Mouse (Mus musculus) left cerebral cortex, adult 18-20 months (tissue): ENCODE results near the gene Nxn. TPM values are rescaled to one million over a fixed set of nuclear protein-coding genes. Genes with fewer than 3 reads are reported as not detected.
A peak's percentile ranks its signal among the peaks of the same experiment; 100 is the strongest.

Experiments used
- DNase-seq, 2 experiments: peaks; one replicate each; pipeline ENCODE4 v3.0.0; 2021 to 2022; ENCODE audit warnings: low spot score in 2 of 2, mixed read lengths in 1 of 2
- total RNA-seq, 2 experiments: library from RNA; stranded (reverse); gene quantifications; 2 replicates each; pipeline ENCODE4 v1.2.3; 2021

Gene Nxn
- total RNA-seq, 2 experiments from 2014 or later = 8.7 to 11.9 TPM

DNA sequence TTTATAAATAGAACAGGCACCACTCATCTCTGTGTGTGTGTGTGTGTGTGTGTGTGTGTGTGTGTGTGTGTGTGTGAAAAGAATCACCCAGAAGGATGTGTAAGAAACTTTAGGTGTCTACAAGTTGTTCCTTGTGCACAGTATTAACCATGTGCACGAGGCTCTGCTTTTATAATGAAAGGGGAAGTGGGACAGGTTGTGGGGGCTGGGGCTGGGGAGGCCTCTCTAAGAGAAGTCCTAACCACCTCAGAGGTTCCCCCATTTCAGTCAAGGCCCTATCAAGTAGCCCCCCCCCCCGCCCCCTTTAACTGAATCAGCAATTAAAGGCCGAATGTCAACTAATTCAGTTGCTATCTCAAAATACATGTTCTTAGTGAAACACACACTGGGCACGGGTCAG is 92.2 kb downstream of the Nxn start:
- no peak for DNase-seq

DNA sequence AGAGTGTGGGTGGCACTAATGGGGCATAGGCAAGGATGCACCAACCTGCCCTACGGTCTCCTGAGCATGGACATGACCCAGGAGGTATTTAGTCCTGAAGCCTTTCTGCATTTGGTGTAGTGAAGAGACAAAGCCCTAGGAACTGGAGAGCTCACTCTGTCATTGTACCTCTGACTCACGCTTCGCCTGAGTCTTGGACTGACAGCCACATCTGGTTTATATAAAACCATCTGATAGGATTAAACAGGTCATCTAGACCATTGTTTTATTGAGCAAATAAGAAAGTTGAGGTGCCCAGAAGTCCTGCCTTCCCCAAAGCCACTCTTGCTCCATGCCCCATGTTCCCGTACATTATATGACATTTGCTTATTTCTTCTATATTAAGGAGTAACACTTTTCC is 93.4 kb downstream of the Nxn start:
- DNase-seq = no peak

DNA sequence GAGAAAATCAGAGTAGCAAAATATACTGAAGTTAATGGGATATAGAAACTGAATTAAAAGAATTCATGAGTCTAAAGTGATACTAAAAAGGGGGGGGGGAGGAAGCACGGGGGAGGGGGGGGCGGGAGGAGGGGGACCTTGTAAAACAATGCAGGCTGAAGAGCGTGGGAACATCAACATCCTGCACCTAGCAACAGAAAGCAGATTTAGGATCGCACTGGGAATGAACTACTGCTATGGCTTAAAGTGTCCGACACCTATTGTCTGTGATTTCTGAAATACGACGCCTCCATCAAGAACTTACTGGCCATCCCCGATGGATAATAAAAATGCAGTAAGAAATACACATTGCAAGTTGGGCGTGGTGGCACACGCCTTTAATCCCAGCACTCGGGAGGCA is 95.6 kb downstream of the Nxn start:
- no peak for DNase-seq

DNA sequence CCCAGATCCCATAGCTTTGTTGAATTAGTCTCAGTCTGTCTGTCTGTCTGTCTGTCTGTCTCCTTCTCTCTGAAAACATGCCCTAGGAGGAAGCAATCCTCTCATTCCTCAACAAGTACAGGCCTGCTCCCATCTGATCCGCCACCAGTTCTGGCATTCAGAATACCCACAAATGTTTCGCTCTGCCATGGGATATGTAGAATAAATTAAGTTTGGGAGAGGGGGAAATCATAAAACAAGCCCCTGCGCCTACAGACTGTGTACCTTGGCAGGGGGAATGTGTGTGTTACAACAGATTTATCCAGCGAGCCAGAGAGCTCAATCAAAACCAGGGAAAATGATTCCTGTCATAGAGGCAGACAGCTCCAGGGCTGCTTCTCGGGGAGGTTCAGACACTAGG is 98.1 kb downstream of the Nxn start:
- DNase-seq = no peak

DNA sequence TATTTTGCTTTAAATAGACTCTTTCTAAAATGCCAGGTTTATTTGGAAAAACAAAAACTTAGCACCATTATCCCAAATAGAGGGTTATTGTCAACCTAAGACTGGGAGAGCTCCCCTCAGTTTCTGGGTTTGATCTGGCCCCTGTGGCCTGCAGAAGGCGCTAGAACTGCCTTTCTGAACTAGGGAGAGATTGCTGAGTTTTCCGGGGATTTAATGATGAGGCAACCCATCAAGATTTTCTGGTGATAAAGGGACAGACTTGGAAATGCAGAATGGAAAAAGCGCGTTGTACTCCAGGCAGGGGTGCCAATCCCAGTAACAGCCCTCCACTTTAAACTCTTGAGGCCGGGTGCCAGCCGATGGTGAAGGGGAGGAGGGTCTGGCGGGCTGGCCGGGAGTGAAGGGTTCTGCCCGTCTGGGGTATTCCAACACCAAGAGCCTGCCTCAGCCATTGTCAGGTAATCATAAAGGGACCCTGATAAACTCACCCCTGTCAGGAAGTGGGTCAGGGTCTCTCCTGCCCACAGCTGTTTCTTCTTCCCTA is 100.4 kb downstream of the Nxn start:
- no peak for DNase-seq

DNA sequence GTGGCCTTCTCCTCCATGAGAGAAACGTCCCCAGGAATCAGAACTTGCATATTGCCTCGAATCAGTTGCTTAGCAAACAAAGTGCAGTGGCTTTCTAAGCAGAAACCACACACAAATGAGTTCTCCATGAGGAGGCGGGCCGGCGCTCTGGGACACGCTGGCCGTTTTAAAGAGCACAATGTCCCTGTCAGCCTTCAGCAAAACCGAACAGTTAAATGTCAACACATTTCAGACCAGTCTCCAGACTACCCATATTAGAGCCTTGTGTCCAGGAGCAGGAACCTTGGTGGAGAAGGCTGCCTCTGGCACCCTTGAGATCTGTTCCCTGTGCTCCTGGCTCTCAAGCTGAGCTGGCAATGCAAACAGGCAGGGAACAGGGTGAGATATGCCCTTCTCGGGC is 101.7 kb downstream of the Nxn start:
- no peak for DNase-seq

DNA sequence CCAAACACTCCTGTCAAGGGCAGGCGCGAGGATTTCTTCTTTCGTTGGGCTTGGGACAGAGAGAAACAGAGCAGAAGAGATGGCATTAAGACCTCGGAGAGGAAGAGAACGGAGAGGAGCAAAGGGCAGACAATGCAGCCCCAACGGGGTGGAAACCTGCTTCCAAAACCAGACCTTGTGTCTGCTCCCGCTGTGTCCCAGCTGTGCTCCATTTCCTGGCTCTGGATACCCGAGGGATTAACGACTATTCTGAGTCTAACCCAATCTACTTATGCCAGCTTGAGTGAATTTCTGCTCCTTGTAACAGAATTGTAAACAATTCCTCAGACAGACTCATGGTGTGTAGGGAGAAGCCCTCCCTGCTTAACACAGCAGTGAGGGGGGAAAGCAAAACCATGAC is 104.1 kb downstream of the Nxn start:
- DNase-seq = no peak

DNA sequence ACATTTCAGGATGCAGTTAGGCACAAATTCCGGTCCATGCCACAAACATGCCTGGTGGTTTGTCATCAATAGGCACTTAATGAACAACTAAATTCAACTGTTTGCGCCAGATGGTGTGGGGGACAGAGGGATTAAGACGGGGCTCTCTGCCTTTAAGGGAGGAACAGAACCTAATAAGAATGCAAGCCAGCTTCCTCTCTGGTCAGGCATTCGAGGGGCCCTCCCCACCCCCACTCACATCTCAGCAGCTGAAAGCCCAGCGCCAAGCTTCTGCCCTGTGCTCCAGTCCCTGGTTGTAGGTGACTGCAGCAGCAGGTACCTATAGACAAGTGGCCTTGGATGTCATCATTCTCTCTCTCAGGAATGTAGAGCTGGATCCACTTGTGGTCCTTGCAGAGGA is 104.9 kb downstream of the Nxn start:
- DNase-seq = no peak

DNA sequence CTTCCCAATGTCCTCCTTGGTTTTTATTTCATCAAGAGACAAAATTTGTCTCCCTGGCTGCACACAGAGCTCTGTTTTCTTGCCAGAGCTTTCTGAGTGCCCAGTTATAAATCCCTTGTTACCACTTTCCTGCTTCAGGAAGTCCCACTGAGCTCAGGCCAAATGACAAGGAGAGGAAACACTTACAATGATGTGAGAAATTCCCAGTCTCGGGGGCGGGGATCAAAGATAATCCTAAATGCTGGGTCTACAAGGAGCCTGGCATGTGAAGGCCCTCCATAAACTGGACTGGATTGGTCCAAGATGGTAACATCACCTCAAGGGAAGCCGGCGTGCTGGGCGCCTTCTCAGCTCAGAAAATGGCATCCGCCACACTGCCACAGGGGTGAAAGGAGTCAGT is 106.1 kb downstream of the Nxn start:
- no peak for DNase-seq

DNA sequence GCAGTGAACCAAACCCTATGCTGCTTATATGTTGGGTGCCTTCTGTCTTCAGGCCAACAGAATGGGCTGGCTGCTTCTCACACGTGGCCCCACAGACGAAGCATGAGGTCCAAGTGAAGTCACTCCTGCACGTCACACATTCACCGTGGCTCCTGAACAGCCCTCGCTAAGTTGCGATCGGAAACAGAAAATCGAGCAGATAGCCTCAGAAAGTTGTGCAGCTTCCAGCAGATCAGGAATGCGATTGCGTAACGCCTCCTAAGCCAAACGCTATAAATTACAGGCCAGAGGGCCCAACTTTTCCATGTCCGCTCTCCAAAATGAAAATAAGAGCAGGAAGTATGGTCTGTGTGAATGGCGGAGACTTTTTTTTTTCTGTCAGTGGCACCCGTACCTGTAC is 106.5 kb downstream of the Nxn start:
- no peak for DNase-seq

DNA sequence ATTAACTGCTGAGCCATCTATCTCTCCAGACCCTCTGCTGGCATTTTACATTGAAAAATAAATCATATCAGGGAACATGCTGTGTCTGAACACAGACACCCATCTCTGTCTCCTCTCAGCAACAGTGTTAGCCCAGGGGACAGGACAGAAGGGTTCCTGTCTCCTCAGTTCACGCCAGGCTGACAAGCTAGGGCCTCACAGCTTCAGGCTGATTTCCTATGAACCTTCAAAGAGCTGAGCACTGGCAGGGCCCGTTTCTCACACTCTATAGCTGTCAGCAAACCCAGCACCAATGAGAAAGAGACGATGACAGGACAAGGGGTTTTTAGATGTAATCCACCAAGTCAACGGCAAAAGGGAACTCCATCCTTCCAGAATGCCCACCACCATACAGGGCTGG is 107.0 kb downstream of the Nxn start:
- DNase-seq = no peak

DNA sequence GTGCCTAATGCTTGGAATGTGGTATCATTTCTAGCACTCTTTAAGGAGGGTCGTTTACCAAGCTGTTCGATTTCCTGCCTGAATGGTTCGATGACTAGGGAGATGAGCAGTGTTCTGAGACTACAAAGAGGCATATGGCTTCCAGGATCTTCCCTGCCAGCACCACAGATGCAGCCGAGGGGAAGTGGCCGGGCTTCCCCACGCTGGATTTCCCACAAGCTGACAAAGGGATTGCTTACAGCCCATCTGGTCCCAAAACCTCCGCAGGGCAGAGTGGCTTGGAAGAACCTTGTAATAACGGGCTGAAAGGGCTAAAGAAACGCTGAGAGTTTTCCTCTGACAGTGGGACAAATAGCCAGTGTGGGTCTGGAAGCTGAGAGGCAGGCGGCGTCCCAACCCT is 108.6 kb downstream of the Nxn start:
- DNase-seq = peak in 1 of 2 experiments; percentile 24

DNA sequence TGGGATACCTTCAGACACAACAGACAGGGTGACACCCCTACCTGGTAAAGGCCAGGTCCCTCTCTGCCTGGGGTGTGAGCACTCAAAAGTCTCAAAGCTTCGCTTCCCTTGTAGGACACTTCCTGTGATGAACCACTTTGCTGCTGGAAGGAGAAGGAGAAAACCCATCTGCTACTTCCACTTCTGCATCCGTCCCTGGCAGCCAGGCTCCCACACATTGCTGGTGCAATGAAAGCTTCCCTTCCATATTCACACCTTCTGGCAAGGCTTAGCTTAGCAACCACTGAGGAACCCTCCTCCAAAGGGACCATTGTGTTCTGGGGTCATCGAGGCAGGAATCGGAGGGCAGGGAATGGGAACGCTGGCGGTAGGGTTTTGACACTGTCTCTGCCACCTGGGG is 110.3 kb downstream of the Nxn start:
- DNase-seq = peak in 1 of 2 experiments; percentile 47

DNA sequence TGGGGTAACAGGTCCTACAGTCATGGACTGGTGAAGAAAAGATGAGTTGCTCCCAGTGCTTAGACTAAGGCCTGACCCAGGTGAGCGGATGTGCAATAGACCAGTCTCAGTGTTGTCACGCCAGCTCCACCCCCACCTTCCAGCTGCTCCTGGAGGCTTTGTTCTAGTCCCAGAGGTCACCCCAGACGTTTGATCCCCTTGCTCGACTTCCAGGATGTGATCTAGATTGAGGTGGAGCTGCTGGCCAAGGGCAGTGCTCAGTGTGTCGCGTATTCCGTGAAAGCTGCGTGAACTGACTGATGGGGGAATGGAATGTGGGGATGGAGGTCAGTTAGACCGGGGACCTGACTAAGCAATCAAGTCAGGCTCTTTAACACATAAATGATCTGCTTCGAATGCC is 111.6 kb downstream of the Nxn start:
- DNase-seq = no peak

DNA sequence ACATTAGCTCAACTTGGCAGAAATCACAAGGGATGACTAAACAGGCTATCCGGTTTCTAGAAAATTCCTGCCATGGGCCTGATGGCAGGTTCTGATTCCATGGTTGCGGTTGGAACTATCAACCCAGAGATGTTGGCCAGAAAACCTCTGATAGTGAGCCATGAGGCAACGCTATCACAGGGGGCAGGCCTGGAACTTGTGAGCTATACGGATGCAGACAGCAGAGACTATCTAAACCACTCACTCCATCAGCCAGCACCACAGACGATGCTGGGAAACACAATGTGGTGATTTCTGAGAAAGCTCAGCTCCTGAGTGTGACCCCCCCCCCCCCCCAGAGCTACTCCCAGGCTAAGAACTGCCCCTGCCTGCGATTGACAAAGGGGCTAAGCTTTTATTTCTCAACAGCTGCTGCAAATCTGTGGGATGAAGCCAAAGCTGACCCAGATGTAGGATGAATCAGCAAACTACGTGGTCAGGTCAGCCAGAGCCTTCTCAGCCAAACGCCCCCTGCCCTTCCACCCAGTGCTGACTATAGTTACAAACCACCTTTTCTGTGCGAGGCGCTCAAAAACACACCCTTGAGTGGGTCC is 112.3 kb downstream of the Nxn start:
- DNase-seq = no peak

DNA sequence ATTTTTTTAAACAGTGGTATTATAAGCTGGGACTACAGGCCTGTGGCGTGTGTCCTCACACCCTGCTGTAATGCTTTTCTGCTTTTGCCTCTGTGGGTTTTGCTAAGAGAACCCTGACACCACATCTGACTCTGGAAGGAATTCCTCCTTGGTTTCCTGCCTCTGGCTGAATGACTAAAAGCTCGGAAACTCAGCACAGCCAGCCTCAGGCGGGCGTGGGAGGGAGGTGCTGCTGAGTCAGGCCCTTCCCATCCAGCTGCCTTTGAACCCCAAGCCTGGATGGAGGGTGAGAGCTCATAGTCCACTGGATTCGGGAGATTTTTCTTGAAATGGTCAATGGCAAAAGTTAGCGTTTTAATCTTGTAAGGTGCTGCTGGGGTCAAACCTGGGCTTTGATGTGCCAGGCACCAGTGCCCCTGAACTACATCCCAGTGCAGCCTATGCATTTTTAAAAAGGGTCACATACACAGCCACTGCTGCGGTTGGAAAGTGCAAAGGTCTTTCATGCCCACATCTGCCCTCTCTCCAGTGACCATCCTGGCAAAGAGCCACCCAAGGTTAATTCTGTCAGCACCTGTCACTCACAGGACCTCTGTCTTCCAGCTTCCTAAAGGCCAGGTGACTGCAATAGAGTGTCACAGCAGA is 113.4 kb downstream of the Nxn start:
- peak in 1 of 2 experiments; percentile 37 for DNase-seq

DNA sequence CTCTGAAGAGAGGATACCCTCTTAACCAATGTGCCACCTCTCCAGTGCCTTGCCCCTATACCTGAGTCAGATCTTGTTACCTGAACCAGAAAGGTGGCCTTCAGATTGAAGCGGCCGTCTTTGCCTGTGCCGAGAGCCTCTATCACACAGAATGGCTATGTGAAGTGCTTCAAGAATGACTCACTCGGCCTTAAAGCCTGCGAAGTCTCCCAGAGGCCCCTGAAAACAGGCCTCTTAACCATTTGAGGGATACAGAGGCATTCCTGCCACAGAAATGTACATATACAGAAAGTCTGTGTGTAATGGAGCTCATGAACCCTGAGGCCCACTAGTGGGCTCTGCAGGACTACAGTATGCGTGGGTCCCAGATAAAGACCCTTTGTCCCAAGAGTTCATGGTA is 115.1 kb downstream of the Nxn start:
- no peak for DNase-seq

DNA sequence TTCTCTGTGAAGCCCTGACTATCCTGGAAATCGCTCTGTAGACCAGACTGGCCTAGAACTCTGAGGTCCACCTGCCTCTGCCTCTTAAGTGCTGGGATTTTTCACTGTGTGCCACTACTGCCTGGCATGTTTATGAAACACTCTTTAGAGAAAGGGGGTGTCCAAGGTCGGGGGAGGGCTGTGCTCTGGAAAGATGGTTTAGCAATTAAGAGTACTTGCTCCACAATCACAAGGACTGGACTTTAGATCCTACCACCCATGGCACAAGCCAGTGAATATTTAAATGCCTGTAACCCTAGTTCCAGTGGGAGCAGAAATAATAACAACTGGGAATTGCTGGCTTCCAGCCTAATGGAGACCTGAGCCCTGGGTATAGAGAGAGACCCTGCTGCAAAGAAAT is 119.0 kb downstream of the Nxn start:
- no peak for DNase-seq

DNA sequence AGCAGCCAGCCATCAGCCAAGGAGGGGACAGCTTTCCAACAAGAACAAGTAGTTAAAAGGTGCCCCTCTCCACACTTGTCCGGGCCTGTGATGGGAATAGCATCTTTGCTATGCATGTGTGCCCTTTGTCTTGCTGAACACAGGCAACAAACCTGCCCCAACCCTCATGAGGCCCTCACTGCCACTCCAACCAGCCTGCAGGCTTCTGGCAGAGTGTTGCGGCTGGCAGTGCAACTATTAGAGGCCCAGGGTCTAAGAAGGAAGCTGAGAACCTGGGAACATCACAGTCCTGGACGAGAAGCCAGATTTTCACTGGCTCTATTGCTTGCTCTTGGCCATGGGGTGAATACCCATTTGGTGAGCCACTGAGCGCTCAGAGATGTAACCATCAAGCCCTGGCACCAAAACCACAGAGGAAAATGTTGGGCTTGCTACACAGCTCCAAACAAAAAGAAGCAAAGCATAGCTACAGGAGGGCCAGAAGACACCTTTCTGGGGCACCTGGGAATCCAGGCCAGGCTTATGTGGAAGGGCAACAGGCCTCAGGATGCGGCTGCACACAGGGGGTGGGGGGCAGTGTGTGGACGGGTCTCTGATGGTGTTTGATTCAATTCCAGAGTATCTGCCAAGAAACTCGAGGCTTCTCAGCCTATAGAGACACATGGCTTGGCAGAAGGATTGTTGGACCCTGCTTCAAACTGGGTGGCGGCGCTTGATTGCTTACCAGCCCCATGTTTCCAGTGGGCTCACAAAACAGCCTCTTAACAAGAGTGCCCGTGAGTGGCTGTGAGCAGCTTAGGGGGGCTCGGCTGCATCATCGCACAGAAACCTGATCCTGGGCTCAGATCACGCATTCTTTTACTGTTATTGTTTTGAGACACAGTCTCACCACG is 119.7 kb downstream of the Nxn start:
- no peak for DNase-seq

DNA sequence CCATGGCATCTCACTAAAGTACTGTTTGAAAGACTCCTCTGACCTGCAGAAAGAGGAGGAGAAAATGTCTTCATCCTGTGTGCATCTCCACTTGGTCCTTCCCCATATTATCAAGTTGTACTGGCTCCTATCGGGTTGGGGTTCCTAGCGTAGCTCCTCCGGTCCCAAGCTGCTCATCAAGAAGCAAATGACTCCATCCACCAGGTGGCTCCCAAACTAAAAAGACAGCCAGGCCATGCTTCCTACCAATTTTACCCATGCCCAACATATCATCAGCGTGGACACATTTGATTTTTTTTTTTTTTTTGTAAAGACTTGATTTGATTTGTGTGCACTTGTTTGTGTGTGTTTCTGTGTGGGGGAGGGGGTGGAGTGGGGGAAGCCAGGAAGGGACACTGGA is 126.5 kb downstream of the Nxn start:
- peak in 1 of 2 experiments; percentile 21 for DNase-seq

DNA sequence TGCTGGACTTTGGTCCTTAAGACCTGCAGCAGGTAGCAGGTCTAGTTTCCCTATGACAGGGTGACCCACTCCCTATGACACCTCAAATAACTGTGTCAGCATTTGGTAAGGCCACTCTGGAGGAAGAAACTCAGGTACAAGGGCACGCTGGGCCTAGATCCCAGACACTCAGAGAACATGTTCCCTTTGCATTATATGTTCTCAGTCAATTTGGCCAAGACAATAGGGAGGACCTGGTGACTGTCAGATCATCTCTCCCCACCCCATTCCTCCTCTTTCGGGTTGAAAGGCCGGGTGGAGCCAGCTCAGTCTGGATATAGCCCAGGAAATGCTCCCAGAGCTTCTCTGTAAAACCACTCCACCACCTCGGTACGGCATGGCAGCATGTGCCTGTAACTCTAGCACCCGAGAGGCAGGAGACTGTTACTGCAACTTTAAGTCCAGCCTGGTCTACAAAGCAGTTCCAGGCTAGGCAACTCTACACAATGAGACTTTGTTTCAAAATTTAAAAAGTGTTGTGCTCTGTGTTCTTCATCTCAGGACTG is 130.3 kb downstream of the Nxn start:
- DNase-seq = no peak

DNA sequence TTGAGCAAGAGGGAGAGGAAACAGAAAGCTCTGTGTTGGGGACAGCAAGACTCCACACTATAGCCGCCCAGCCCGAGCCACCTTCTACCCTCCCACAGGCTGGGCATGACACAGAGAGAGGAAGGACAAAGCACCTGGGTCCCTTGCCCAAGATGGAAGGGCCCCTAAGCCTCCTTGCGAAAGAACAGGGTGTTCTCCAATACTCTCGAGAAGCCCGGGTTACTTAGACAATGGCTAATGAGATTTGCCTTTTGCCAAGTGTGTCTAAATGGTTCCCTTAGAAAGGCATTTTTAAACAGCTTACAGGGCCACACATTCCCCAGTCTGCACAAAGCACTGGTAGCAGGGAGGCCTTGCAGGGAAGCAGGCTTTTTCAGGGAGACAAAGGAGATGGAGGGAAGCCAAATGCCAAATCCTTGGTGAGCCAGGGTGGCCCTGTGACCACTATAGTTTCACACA is 130.9 kb downstream of the Nxn start:
- peak in 1 of 2 experiments; percentile 12 for DNase-seq
